9 mouse cellular contexts compared by ENCODE assay signal in genomic region chr11:67101713-67102112, GRCm38 (mm10). TPM values are rescaled to one million over a fixed set of nuclear protein-coding genes. Genes with fewer than 3 reads are reported as not detected.
DNase-seq lines count a peak whose midpoint lies in the region; ATAC-seq lines count a peak whose summit lies in the region.
"Had no signal": no experiment of that assay in that cellular context is flagged by ENCODE, and none has a peak within 500 bp of the region (broad histone marks: within the 10 kb centered on the region; RNA-seq: fewer than 3 reads in every experiment).

No protein-coding gene starts in this region.

- WGBS in intestine, embryonic 15.5 days = 26% methylated on average over 8 of the region's 8 CpGs
- WGBS in intestine, embryonic 16.5 days = 33% methylated on average over 6 of the region's 8 CpGs
- 34% methylated on average over 7 of the region's 8 CpGs for WGBS in hindbrain, embryonic 10.5 days

- peak; percentile 65 to 66 for DNase-seq in B cell, adult 2 months
- DNase-seq in MN1 (ENCODE audit: low spot score) = peak; percentile 38
- peak; percentile 51 to 56 for DNase-seq in cerebellum, postnatal 36 days
- DNase-seq in layer of hippocampus, adult 9-10 months (ENCODE audit: low spot score) = peak; percentile 20
- peak; percentile 68 for DNase-seq in retina, embryonic 14.5 days (ENCODE audit: low spot score)
- DNase-seq in hindbrain, embryonic 10.5 days (ENCODE audit: low spot score) = no peak

- no peaks in the 10 kb centered on the region for H3K9me3 ChIP-seq in intestine, embryonic 15.5 days
- H3K9me3 ChIP-seq in intestine, embryonic 16.5 days (ENCODE audit: control insufficient read depth, low read length) = no peaks in the 10 kb centered on the region
- H3K9me3 ChIP-seq in hindbrain, embryonic 10.5 days = no peaks in the 10 kb centered on the region
- H3K9me3 ChIP-seq: embryonic facial prominence, embryonic 13.5 days had no signal

- H3K4me2 ChIP-seq in intestine, embryonic 15.5 days (replicated peaks) = no peak overlapping the region
- no peak overlapping the region for H3K4me2 ChIP-seq in intestine, embryonic 16.5 days (ENCODE audit: low read depth, low read length)
- H3K4me2 ChIP-seq: embryonic facial prominence, embryonic 13.5 days had no signal

- no peaks in the 10 kb centered on the region for H3K27me3 ChIP-seq in intestine, embryonic 15.5 days (replicated peaks)
- no peaks in the 10 kb centered on the region for H3K27me3 ChIP-seq in intestine, embryonic 16.5 days (replicated peaks; ENCODE audit: control insufficient read depth, insufficient read depth, low read length)
- peaks cover 14% of the 10 kb centered on the region for H3K27me3 ChIP-seq in hindbrain, embryonic 10.5 days (ENCODE audit: insufficient read depth, poor library complexity, severe bottlenecking)
- H3K27me3 ChIP-seq: embryonic facial prominence, embryonic 13.5 days had no signal

- no peaks in the 10 kb centered on the region for H3K36me3 ChIP-seq in intestine, embryonic 15.5 days
- H3K36me3 ChIP-seq in intestine, embryonic 16.5 days (ENCODE audit: control insufficient read depth, insufficient read depth, low read length) = no peaks in the 10 kb centered on the region
- no peaks in the 10 kb centered on the region for H3K36me3 ChIP-seq in hindbrain, embryonic 10.5 days
- H3K36me3 ChIP-seq: embryonic facial prominence, embryonic 13.5 days had no signal

- ATAC-seq in intestine, embryonic 15.5 days = peak; percentile 41; the same call in 1 of the 2 replicates
- ATAC-seq in intestine, embryonic 16.5 days = no peak

- H3K4me3 ChIP-seq in intestine, embryonic 15.5 days (replicated peaks) = no peak overlapping the region
- H3K4me3 ChIP-seq in intestine, embryonic 16.5 days (ENCODE audit: low read length) = no peak overlapping the region
- H3K4me3 ChIP-seq in hindbrain, embryonic 10.5 days = no peak overlapping the region
- H3K4me3 ChIP-seq: embryonic facial prominence, embryonic 13.5 days had no signal

- no peak overlapping the region for H3K27ac ChIP-seq in intestine, embryonic 15.5 days
- H3K27ac ChIP-seq in intestine, embryonic 16.5 days (ENCODE audit: low read length) = no peak overlapping the region
- H3K27ac ChIP-seq in hindbrain, embryonic 10.5 days = no peak overlapping the region
- H3K27ac ChIP-seq: embryonic facial prominence, embryonic 13.5 days had no signal

- H3K9ac ChIP-seq in intestine, embryonic 15.5 days = no peak overlapping the region
- H3K9ac ChIP-seq in intestine, embryonic 16.5 days (ENCODE audit: low read depth, low read length) = no peak overlapping the region
- H3K9ac ChIP-seq: embryonic facial prominence, embryonic 13.5 days had no signal

- H3K4me1 ChIP-seq in intestine, embryonic 15.5 days (replicated peaks) = no peaks in the 10 kb centered on the region
- H3K4me1 ChIP-seq in intestine, embryonic 16.5 days (ENCODE audit: control insufficient read depth, insufficient read depth, low read length) = no peaks in the 10 kb centered on the region
- H3K4me1 ChIP-seq in hindbrain, embryonic 10.5 days (replicated peaks) = peaks cover 11% of the 10 kb centered on the region; the same call in 1 of the 2 replicates

RNA-seq across cellular contexts. Expression of gene Myh3, which starts 23.6 kb away (rescaled TPM):
- 0.48 and 1.2 TPM in 2 replicates for polyA plus RNA-seq in intestine, embryonic 15.5 days (2015; fragmentation: Nextera tagmentation; extraction: Ambion mirVana)
- 0.50 and 1.1 TPM in 2 replicates for polyA plus RNA-seq in intestine, embryonic 16.5 days (2015; fragmentation: Nextera tagmentation; extraction: Ambion mirVana)
- polyA plus RNA-seq in hindbrain, embryonic 10.5 days (2016; fragmentation: Nextera tagmentation; extraction: Ambion mirVana) = 0.49 and 0.69 TPM in 2 replicates

RNA-seq across cellular contexts. Expression of gene Sco1, which starts 49.2 kb away (rescaled TPM):
- polyA plus RNA-seq in intestine, embryonic 15.5 days (2015; fragmentation: Nextera tagmentation; extraction: Ambion mirVana) = 19.5 and 20.7 TPM in 2 replicates
- polyA plus RNA-seq in intestine, embryonic 16.5 days (2015; fragmentation: Nextera tagmentation; extraction: Ambion mirVana) = 17.7 and 18.6 TPM in 2 replicates
- 18.0 and 22.3 TPM in 2 replicates for polyA plus RNA-seq in hindbrain, embryonic 10.5 days (2016; fragmentation: Nextera tagmentation; extraction: Ambion mirVana)

RNA-seq across cellular contexts. Expression of gene Adprm, which starts 49.3 kb away (rescaled TPM):
- 20.8 and 24.2 TPM in 2 replicates for polyA plus RNA-seq in intestine, embryonic 15.5 days (2015; fragmentation: Nextera tagmentation; extraction: Ambion mirVana)
- polyA plus RNA-seq in intestine, embryonic 16.5 days (2015; fragmentation: Nextera tagmentation; extraction: Ambion mirVana) = 20.8 and 22.1 TPM in 2 replicates
- 28.3 and 30.4 TPM in 2 replicates for polyA plus RNA-seq in hindbrain, embryonic 10.5 days (2016; fragmentation: Nextera tagmentation; extraction: Ambion mirVana)
